Mouse (Mus musculus): ENCODE measurements around the gene Zfp335. TPM values are rescaled to one million over a fixed set of nuclear protein-coding genes. Genes with fewer than 3 reads are reported as not detected.

Gene Zfp335
- polyA plus RNA-seq, 1 experiment from 2014 or later, result 6.8 TPM

DNA sequence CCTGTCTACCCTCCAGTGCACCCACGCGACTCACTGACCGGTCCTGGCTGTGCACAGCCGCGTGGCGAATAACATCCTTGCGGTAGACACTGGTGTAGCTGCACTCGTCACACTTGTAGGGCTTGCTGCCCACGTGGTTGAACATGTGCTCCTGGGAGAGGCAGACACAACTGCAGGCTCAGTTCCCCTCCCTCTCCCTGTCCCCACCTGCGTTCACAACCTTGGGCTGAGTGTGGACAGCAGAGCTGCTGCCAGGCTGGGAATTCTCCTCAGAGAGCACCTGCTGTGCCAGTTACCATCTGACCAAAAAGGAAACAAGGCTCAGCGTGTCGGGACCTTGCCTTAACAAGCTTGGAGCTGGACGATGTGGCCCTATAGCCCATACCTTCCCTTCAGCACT lies 10.2 kb downstream of the Zfp335 start:
- Histone ChIP-seq H3K36me3 (ENCODE audit: control insufficient read depth, insufficient read depth, low read length) (peaks cover 100% of the 10 kb centered on the region), H3K4me3 (ENCODE audit: control insufficient read depth in 1 of 2, insufficient read depth in 1 of 2, low read depth in 1 of 2, low read length in 2 of 2) (no peak overlapping the region), H3K27me3 (ENCODE audit: control insufficient read depth, insufficient read depth, low read length) (no peaks in the 10 kb centered on the region), H3K4me2 (ENCODE audit: low read length) (no peak overlapping the region), H3K27ac (replicated peaks in 1 of 2; ENCODE audit: control insufficient read depth in 1 of 2, insufficient read depth in 1 of 2, low read depth in 2 of 2, low read length in 2 of 2) (no peak overlapping the region), H3K9me3 (ENCODE audit: control insufficient read depth, low read length) (peaks cover 6% of the 10 kb centered on the region), H3K4me1 (ENCODE audit: control insufficient read depth in 2 of 2, insufficient read depth in 2 of 2, low read length in 2 of 2) (no peaks in the 10 kb centered on the region), H3K9ac (ENCODE audit: low read length) (no peak overlapping the region)
- no peak for ATAC-seq (ENCODE audit: insufficient number of reproducible peaks, insufficient read depth, low FRiP score, low read depth)
- WGBS, result 84% methylated on average over 13 of the region's 13 CpGs

GRCm38 (mm10) chr2:164899723-164900459 lies 11.7 kb downstream of the Zfp335 start:
- no peak for ATAC-seq (ENCODE audit: insufficient number of reproducible peaks, insufficient read depth, low FRiP score, low read depth)
- H3K27ac ChIP-seq (replicated peaks in 1 of 2; ENCODE audit: control insufficient read depth in 1 of 2, insufficient read depth in 1 of 2, low read depth in 2 of 2, low read length in 2 of 2), result no peak overlapping the region

GRCm38 (mm10) chr2:164899034-164899433 lies 12.5 kb downstream of the Zfp335 start:
- H3K9ac ChIP-seq (ENCODE audit: low read length), result no peak overlapping the region
- H3K4me1 ChIP-seq (ENCODE audit: control insufficient read depth in 2 of 2, insufficient read depth in 2 of 2, low read length in 2 of 2), result no peaks in the 10 kb centered on the region
- WGBS, result 89% methylated on average over 15 of the region's 15 CpGs
- no peak for ATAC-seq (ENCODE audit: insufficient number of reproducible peaks, insufficient read depth, low FRiP score, low read depth)
- H3K27me3 ChIP-seq (ENCODE audit: control insufficient read depth, insufficient read depth, low read length), result no peaks in the 10 kb centered on the region
- no peak overlapping the region for H3K4me3 ChIP-seq (ENCODE audit: control insufficient read depth in 1 of 2, insufficient read depth in 1 of 2, low read depth in 1 of 2, low read length in 2 of 2)
- peaks cover 100% of the 10 kb centered on the region for H3K36me3 ChIP-seq (ENCODE audit: control insufficient read depth, insufficient read depth, low read length)
- no peak overlapping the region for H3K27ac ChIP-seq (replicated peaks in 1 of 2; ENCODE audit: control insufficient read depth in 1 of 2, insufficient read depth in 1 of 2, low read depth in 2 of 2, low read length in 2 of 2)
- H3K9me3 ChIP-seq (ENCODE audit: control insufficient read depth, low read length), result no peaks in the 10 kb centered on the region
- no peak overlapping the region for H3K4me2 ChIP-seq (ENCODE audit: low read length)

More at GRCm38 (mm10) chr2:164899723-164900459, 11.7 kb downstream of the Zfp335 start:
- peaks cover 100% of the 10 kb centered on the region for H3K36me3 ChIP-seq (ENCODE audit: control insufficient read depth, insufficient read depth, low read length)
- H3K4me3 ChIP-seq (ENCODE audit: control insufficient read depth in 1 of 2, insufficient read depth in 1 of 2, low read depth in 1 of 2, low read length in 2 of 2), result no peak overlapping the region
- WGBS, result 93% methylated on average over 16 of the region's 16 CpGs
- H3K9ac ChIP-seq (ENCODE audit: low read length), result no peak overlapping the region
- H3K4me2 ChIP-seq (ENCODE audit: low read length), result no peak overlapping the region
- no peaks in the 10 kb centered on the region for H3K9me3 ChIP-seq (ENCODE audit: control insufficient read depth, low read length)
- no peaks in the 10 kb centered on the region for H3K27me3 ChIP-seq (ENCODE audit: control insufficient read depth, insufficient read depth, low read length)
- no peaks in the 10 kb centered on the region for H3K4me1 ChIP-seq (ENCODE audit: control insufficient read depth in 2 of 2, insufficient read depth in 2 of 2, low read length in 2 of 2)

GRCm38 (mm10) chr2:164898008-164898407 lies 13.5 kb downstream of the Zfp335 start:
- H3K36me3 ChIP-seq (ENCODE audit: control insufficient read depth, insufficient read depth, low read length), result peaks cover 100% of the 10 kb centered on the region
- no peaks in the 10 kb centered on the region for H3K27me3 ChIP-seq (ENCODE audit: control insufficient read depth, insufficient read depth, low read length)
- no peak overlapping the region for H3K9ac ChIP-seq (ENCODE audit: low read length)
- H3K4me2 ChIP-seq (ENCODE audit: low read length), result no peak overlapping the region
- WGBS, result 95% methylated on average over 7 of the region's 7 CpGs
- ATAC-seq (ENCODE audit: insufficient number of reproducible peaks, insufficient read depth, low FRiP score, low read depth), result no peak
- no peak overlapping the region for H3K4me3 ChIP-seq (ENCODE audit: control insufficient read depth in 1 of 2, insufficient read depth in 1 of 2, low read depth in 1 of 2, low read length in 2 of 2)
- no peak overlapping the region for H3K27ac ChIP-seq (replicated peaks in 1 of 2; ENCODE audit: control insufficient read depth in 1 of 2, insufficient read depth in 1 of 2, low read depth in 2 of 2, low read length in 2 of 2)
- no peaks in the 10 kb centered on the region for H3K9me3 ChIP-seq (ENCODE audit: control insufficient read depth, low read length)
- H3K4me1 ChIP-seq (ENCODE audit: control insufficient read depth in 2 of 2, insufficient read depth in 2 of 2, low read length in 2 of 2), result no peaks in the 10 kb centered on the region

DNA sequence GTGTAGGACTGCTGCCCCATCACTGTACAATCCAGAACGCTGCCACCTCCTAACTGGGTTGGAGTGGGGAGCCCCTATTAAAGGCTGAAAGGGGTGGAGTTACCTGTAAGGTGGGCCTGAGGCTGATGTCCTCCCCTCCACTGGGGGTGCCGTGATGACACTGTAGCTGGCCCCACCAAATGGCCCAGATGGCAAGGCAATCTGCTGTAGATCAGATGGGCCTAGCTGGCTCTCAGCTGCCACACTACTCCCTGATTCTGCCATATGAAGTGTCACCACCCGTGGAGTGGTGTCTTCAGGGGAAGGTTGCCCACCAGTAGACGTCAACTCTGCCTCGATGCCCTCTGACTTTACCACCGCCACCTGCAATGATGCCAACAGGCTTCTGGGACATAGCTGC lies 15.7 kb downstream of the Zfp335 start:
- no peak for ATAC-seq (ENCODE audit: insufficient number of reproducible peaks, insufficient read depth, low FRiP score, low read depth)
- Histone ChIP-seq H3K27ac (replicated peaks in 1 of 2; ENCODE audit: control insufficient read depth in 1 of 2, insufficient read depth in 1 of 2, low read depth in 2 of 2, low read length in 2 of 2) (no peak overlapping the region), H3K4me2 (ENCODE audit: low read length) (no peak overlapping the region), H3K4me3 (ENCODE audit: control insufficient read depth in 1 of 2, insufficient read depth in 1 of 2, low read depth in 1 of 2, low read length in 2 of 2) (no peak overlapping the region), H3K4me1 (ENCODE audit: control insufficient read depth in 2 of 2, insufficient read depth in 2 of 2, low read length in 2 of 2) (no peaks in the 10 kb centered on the region), H3K9me3 (ENCODE audit: control insufficient read depth, low read length) (no peaks in the 10 kb centered on the region), H3K9ac (ENCODE audit: low read length) (no peak overlapping the region), H3K27me3 (ENCODE audit: control insufficient read depth, insufficient read depth, low read length) (no peaks in the 10 kb centered on the region), H3K36me3 (ENCODE audit: control insufficient read depth, insufficient read depth, low read length) (peaks cover 100% of the 10 kb centered on the region)
- WGBS, result 88% methylated on average over 6 of the region's 6 CpGs

- no peak overlapping the region for H3K4me3 ChIP-seq (ENCODE audit: control insufficient read depth in 1 of 2, insufficient read depth in 1 of 2, low read depth in 1 of 2, low read length in 2 of 2)
- 75% methylated on average over 1 of the region's 1 CpGs for WGBS
- H3K36me3 ChIP-seq (ENCODE audit: control insufficient read depth, insufficient read depth, low read length), result peaks cover 100% of the 10 kb centered on the region
These were observed 16.9 kb downstream of the Zfp335 start for GRCm38 (mm10) chr2:164894644-164895043.

DNA sequence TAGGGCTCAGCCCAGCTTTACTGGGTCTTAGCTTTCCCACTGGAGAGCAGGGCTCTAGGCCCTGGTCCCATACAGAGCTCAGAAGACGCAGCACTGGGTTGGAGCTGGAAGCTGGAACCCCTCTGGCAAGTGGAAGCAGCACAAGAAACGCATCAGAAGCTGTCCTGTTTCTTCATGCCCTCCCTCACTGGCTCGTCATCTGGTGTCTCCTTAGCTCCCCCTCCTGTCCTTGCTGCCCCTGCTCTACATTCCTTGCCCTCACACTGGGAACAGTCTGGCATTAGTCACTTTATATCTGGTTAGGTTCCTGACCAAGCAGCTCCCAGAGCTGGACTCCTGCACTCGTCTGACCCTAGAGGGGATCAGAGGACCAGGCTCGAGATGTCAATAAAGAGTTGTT lies 17.5 kb downstream of the Zfp335 start:
- Histone ChIP-seq H3K9ac (ENCODE audit: low read length) (no peak overlapping the region), H3K4me1 (ENCODE audit: control insufficient read depth in 2 of 2, insufficient read depth in 2 of 2, low read length in 2 of 2) (no peaks in the 10 kb centered on the region), H3K4me2 (ENCODE audit: low read length) (no peak overlapping the region), H3K27me3 (ENCODE audit: control insufficient read depth, insufficient read depth, low read length) (no peaks in the 10 kb centered on the region), H3K27ac (replicated peaks in 1 of 2; ENCODE audit: control insufficient read depth in 1 of 2, insufficient read depth in 1 of 2, low read depth in 2 of 2, low read length in 2 of 2) (no peak overlapping the region), H3K9me3 (ENCODE audit: control insufficient read depth, low read length) (no peaks in the 10 kb centered on the region), H3K36me3 (ENCODE audit: control insufficient read depth, insufficient read depth, low read length) (peaks cover 100% of the 10 kb centered on the region), H3K4me3 (ENCODE audit: control insufficient read depth in 1 of 2, insufficient read depth in 1 of 2, low read depth in 1 of 2, low read length in 2 of 2) (no peak overlapping the region)
- no peak for ATAC-seq (ENCODE audit: insufficient number of reproducible peaks, insufficient read depth, low FRiP score, low read depth)
- 60% methylated on average over 5 of the region's 5 CpGs for WGBS

More at GRCm38 (mm10) chr2:164894644-164895043, 16.9 kb downstream of the Zfp335 start:
- H3K9ac ChIP-seq (ENCODE audit: low read length), result no peak overlapping the region
- ATAC-seq (ENCODE audit: insufficient number of reproducible peaks, insufficient read depth, low FRiP score, low read depth), result no peak
- no peak overlapping the region for H3K4me2 ChIP-seq (ENCODE audit: low read length)
- no peaks in the 10 kb centered on the region for H3K4me1 ChIP-seq (ENCODE audit: control insufficient read depth in 2 of 2, insufficient read depth in 2 of 2, low read length in 2 of 2)
- H3K27ac ChIP-seq (replicated peaks in 1 of 2; ENCODE audit: control insufficient read depth in 1 of 2, insufficient read depth in 1 of 2, low read depth in 2 of 2, low read length in 2 of 2), result no peak overlapping the region
- no peaks in the 10 kb centered on the region for H3K27me3 ChIP-seq (ENCODE audit: control insufficient read depth, insufficient read depth, low read length)
- H3K9me3 ChIP-seq (ENCODE audit: control insufficient read depth, low read length), result no peaks in the 10 kb centered on the region

DNA sequence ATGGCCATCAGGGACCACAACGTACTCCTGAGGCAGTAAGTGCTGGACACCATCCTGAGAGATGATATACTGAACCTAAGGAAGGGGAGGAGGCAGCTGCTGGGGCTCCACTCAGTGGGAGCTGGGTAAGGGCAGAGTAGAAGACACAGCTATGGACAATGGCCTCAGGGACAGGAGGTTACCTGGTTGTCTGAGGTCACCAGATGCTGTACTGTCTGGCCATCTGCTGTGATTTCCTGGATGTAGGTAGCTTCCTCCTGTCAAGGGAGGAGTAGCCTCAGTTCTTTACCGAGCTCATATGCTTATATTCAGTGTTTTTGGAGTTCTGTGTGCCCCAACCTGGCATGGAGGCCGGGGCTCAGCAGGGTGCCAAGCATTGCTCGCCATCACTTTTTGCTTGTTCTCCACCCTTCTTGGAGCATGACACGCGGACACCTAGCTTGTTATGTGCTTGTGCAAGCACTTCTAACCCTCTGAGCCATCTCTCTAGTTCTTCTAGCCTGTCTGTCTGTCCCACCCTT lies 18.8 kb downstream of the Zfp335 start:
- Histone ChIP-seq H3K9ac (ENCODE audit: low read length) (no peak overlapping the region), H3K4me1 (ENCODE audit: control insufficient read depth in 2 of 2, insufficient read depth in 2 of 2, low read length in 2 of 2) (no peaks in the 10 kb centered on the region), H3K36me3 (ENCODE audit: control insufficient read depth, insufficient read depth, low read length) (peaks cover 100% of the 10 kb centered on the region), H3K4me3 (ENCODE audit: control insufficient read depth in 1 of 2, insufficient read depth in 1 of 2, low read depth in 1 of 2, low read length in 2 of 2) (no peak overlapping the region), H3K9me3 (ENCODE audit: control insufficient read depth, low read length) (no peaks in the 10 kb centered on the region), H3K27ac (replicated peaks in 1 of 2; ENCODE audit: control insufficient read depth in 1 of 2, insufficient read depth in 1 of 2, low read depth in 2 of 2, low read length in 2 of 2) (no peak overlapping the region), H3K27me3 (ENCODE audit: control insufficient read depth, insufficient read depth, low read length) (no peaks in the 10 kb centered on the region), H3K4me2 (ENCODE audit: low read length) (no peak overlapping the region)
- 93% methylated on average over 6 of the region's 6 CpGs for WGBS
- no peak for ATAC-seq (ENCODE audit: insufficient number of reproducible peaks, insufficient read depth, low FRiP score, low read depth)
